Mouse (Mus musculus): ENCODE results near the gene Smarcd1. TPM values are rescaled to one million over a fixed set of nuclear protein-coding genes. Genes with fewer than 3 reads are reported as not detected.

Smarcd1 gene
- total and polyA plus RNA-seq, 3 experiments: 12.0 to 69.1 (median 43.3) TPM

DNA sequence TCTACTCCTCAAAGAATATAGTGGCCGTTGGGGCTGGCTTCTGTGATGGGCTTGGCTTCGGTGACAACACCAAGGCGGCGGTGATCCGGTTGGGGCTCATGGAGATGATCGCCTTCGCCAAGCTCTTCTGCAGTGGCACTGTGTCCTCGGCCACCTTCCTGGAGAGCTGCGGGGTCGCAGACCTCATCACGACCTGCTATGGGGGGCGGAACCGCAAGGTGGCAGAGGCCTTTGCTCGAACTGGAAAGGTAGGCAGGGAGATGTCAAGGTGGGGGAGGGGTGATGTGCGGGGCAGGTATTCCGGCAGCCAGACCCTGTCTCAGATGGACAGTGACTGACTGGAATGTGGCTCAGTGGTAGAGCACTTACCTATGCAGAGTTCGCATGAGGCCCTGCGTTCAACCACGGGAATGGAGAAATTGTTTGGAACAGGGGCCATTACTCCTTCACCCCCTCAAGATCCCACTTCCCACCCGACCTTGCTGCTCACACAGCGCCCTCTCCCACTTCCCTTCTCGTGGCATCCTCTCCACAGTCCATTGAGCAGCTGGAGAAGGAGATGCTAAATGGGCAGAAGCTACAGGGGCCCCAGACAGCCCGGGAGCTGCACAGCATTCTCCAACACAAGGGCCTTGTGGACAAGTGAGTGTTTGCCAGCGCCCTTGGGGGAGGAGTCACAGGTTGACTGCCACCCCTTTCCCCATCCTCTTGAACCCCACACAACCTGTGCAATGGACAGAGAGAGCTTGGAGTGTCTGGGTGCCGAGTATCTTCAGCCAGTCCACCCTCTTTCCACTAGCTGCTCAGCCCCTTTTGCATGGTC lies 20.2 kb downstream of the Smarcd1 start:
- no peak for TF ChIP-seq GATA1 (IDR thresholded peaks at IDR 0.05; ENCODE audit: borderline replicate concordance, low read length)
- TF ChIP-seq CTCF (IDR thresholded peaks at IDR 0.05; ENCODE audit: low read depth, low read length): no peak
- no peak for TF ChIP-seq TAL1 (conservative IDR thresholded peaks at IDR 0.05; ENCODE audit: low read depth, low read length)
- no peak for TF ChIP-seq POLR2AphosphoS5 (IDR thresholded peaks at IDR 0.05; ENCODE audit: insufficient replicate concordance, low read depth, low read length)
- no peak for TF ChIP-seq GATA2 (IDR thresholded peaks at IDR 0.05; ENCODE audit: borderline replicate concordance, low read depth, low read length)
- ATAC-seq (ENCODE audit: extremely low read depth, insufficient number of reproducible peaks, low FRiP score, poor library complexity, severe bottlenecking): no peak
- Histone ChIP-seq H3K4me1 (ENCODE audit: insufficient read depth, low read depth, low read length) (peaks cover 32% of the 10 kb centered on the region), H3K9me3 (replicated peaks) (no peaks in the 10 kb centered on the region), H3K36me3 (replicated peaks) (peaks cover 4% of the 10 kb centered on the region), H3K27me3 (ENCODE audit: insufficient read depth, low read length) (peaks cover 60% of the 10 kb centered on the region), H3K4me3 (ENCODE audit: low read depth, low read length) (no peak overlapping the region)
- no peak for DNase-seq (ENCODE audit: low spot score)

DNA sequence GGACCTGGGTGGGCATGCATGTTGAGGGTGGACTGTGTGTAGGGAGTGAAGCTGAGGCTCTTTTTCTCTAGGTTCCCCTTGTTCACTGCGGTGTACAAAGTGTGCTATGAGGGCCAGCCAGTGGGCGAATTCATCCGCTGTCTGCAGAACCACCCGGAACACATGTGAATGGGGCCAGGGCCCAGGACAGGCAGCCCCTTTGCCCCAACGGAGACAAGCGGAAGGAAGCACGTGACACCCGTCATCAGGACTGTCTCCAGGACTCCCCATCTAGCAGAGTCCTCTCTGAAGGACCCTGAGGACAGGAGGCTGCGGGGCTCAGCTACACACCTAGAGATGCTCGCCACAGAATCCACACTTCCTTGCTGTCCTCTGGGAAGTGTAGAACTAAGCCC lies 21.2 kb downstream of the Smarcd1 start:
- no peak overlapping the region for H3K4me3 ChIP-seq (ENCODE audit: low read depth, low read length)

GRCm38 (mm10) chr15:99723515-99724291 lies 21.8 kb downstream of the Smarcd1 start:
- DNase-seq (ENCODE audit: low spot score): no peak
- 0 out of 2 replicates have a peak, but pooled peaks cover under 1% of the 10 kb centered on the region for H3K9me3 ChIP-seq (replicated peaks)
- H3K27me3 ChIP-seq (ENCODE audit: insufficient read depth, low read length): peaks cover 45% of the 10 kb centered on the region
- no peak for ATAC-seq (ENCODE audit: extremely low read depth, insufficient number of reproducible peaks, low FRiP score, poor library complexity, severe bottlenecking)
- H3K4me3 ChIP-seq (ENCODE audit: low read depth, low read length): no peak overlapping the region
- peaks cover 19% of the 10 kb centered on the region for H3K36me3 ChIP-seq (replicated peaks)
- H3K4me1 ChIP-seq (ENCODE audit: insufficient read depth, low read depth, low read length): peaks cover 33% of the 10 kb centered on the region
- TF ChIP-seq GATA2 (IDR thresholded peaks at IDR 0.05; ENCODE audit: borderline replicate concordance, low read depth, low read length) (no peak), CTCF (IDR thresholded peaks at IDR 0.05; ENCODE audit: low read depth, low read length) (no peak), TAL1 (conservative IDR thresholded peaks at IDR 0.05; ENCODE audit: low read depth, low read length) (no peak), GATA1 (IDR thresholded peaks at IDR 0.05; ENCODE audit: borderline replicate concordance, low read length) (no peak), POLR2AphosphoS5 (IDR thresholded peaks at IDR 0.05; ENCODE audit: insufficient replicate concordance, low read depth, low read length) (no peak)

More for the DNA sequence above, 21.2 kb downstream of the Smarcd1 start:
- Histone ChIP-seq H3K9me3 (replicated peaks) (no peaks in the 10 kb centered on the region), H3K36me3 (replicated peaks) (peaks cover 13% of the 10 kb centered on the region), H3K27me3 (ENCODE audit: insufficient read depth, low read length) (peaks cover 51% of the 10 kb centered on the region), H3K4me1 (ENCODE audit: insufficient read depth, low read depth, low read length) (peaks cover 35% of the 10 kb centered on the region)
- no peak for TF ChIP-seq TAL1 (conservative IDR thresholded peaks at IDR 0.05; ENCODE audit: low read depth, low read length)
- TF ChIP-seq GATA2 (IDR thresholded peaks at IDR 0.05; ENCODE audit: borderline replicate concordance, low read depth, low read length): no peak
- no peak for TF ChIP-seq CTCF (IDR thresholded peaks at IDR 0.05; ENCODE audit: low read depth, low read length)
- TF ChIP-seq GATA1 (IDR thresholded peaks at IDR 0.05; ENCODE audit: borderline replicate concordance, low read length): no peak
- TF ChIP-seq POLR2AphosphoS5 (IDR thresholded peaks at IDR 0.05; ENCODE audit: insufficient replicate concordance, low read depth, low read length): no peak
- ATAC-seq (ENCODE audit: extremely low read depth, insufficient number of reproducible peaks, low FRiP score, poor library complexity, severe bottlenecking) (no peak), DNase-seq (ENCODE audit: low spot score) (no peak)

DNA sequence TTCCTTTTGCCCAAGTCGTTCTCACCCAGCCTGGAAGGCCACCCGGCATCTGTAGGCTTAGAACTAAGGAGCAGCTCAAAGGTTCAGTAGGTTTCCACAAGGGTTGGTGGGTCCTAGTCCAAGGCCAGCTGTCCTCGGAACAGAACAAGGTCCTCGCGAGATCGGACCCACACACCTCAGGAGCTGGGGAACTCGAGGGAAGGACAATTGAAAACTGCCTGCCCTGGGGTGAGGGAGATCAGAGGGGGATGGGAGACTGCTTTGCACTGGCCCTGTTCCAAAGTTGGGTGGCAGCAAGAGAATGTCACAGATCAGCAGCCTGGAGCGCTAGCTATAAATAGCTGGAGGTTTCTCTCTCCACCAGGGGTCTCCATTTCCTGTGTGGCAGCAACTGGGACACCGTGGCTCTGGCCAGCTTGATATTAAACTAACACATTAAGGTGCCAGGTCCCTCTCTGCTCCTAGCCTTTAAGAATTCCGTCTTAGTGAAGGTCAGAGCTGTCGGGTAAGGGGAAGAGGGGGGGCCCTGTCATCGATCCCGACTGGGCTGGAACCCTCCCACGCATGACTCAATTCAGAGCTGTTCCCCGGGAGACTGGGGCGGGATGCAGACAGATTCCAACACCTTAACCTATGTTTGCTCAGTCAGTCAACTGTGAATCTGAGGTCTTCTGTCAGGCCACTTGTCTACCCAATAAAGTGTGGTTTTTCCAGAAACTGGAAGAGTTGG lies 22.5 kb downstream of the Smarcd1 start:
- Histone ChIP-seq H3K27me3 (ENCODE audit: insufficient read depth, low read length) (peaks cover 38% of the 10 kb centered on the region), H3K4me1 (ENCODE audit: insufficient read depth, low read depth, low read length) (peaks cover 33% of the 10 kb centered on the region), H3K4me3 (ENCODE audit: low read depth, low read length) (peak overlapping the region; percentile 94; the same call in 1 of the 2 replicates), H3K9me3 (replicated peaks) (peaks cover 3% of the 10 kb centered on the region; the same call in 1 of the 2 replicates), H3K36me3 (replicated peaks) (peaks cover 25% of the 10 kb centered on the region)
- TF ChIP-seq POLR2AphosphoS5 (IDR thresholded peaks at IDR 0.05; ENCODE audit: insufficient replicate concordance, low read depth, low read length): no peak
- TF ChIP-seq CTCF (IDR thresholded peaks at IDR 0.05; ENCODE audit: low read depth, low read length): no peak; the same call in 1 of the 2 replicates
- no peak for TF ChIP-seq GATA2 (IDR thresholded peaks at IDR 0.05; ENCODE audit: borderline replicate concordance, low read depth, low read length)
- no peak for TF ChIP-seq TAL1 (conservative IDR thresholded peaks at IDR 0.05; ENCODE audit: low read depth, low read length)
- TF ChIP-seq GATA1 (IDR thresholded peaks at IDR 0.05; ENCODE audit: borderline replicate concordance, low read length): no peak
- DNase-seq (ENCODE audit: low spot score) (peak; percentile 70), ATAC-seq (ENCODE audit: extremely low read depth, insufficient number of reproducible peaks, low FRiP score, poor library complexity, severe bottlenecking) (no peak)

DNA sequence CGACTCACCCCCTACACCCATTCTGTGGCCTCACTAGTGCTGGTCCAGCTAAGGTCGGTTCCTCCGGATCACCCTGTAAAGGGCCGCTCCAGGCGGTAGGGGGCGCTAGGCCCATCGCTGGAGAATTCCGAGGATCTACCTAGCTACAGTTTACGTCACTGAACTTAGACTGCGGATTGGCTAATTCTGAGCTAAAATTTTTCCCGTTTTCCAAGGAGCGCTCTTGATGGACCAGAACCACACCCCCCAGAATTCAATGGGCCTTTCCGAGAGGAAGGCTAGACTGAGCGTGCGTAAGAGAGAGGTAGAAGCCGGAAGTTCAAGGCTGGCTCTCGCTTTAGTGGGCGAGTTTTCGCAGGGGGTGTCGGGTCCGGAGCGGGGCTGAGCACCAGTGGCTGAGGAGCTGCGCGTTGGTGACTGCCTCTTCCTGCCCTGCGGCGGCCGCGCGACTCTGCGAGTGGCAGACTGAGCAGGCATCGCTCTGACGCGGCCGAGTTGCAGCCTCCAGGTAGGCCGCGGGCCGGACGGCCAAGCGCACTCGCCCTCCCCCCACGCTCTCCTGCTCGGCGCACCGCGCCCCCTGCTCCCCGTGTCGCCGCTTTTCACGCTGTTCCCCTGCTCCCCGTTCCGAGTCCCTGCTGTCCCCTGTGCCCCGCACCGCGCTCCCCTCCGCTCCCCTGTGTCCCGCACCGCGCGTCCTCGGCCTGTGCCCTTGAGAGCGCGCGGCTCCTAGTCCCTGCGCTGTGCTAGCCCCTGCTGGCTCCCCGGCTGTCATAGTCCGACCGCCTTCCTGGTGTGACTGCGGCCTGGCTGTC lies 23.6 kb downstream of the Smarcd1 start, which contains the start of gene Cox14:
TSS of gene Cox14 (plus strand) at position 278 of the 815 bp plus-strand sequence.
- Histone ChIP-seq H3K4me3 (ENCODE audit: low read depth, low read length) (peak within 1 kb of the TSS; percentile 94), H3K27me3 (ENCODE audit: insufficient read depth, low read length) (peaks cover 27% of the 10 kb centered on the region), H3K9me3 (replicated peaks) (peaks cover 3% of the 10 kb centered on the region; the same call in 1 of the 2 replicates), H3K4me1 (ENCODE audit: insufficient read depth, low read depth, low read length) (peaks cover 33% of the 10 kb centered on the region), H3K36me3 (replicated peaks) (peaks cover 27% of the 10 kb centered on the region)
- peak; percentile 93 for DNase-seq (ENCODE audit: low spot score)
- TF ChIP-seq POLR2AphosphoS5 (IDR thresholded peaks at IDR 0.05; ENCODE audit: insufficient replicate concordance, low read depth, low read length): no peak
- TF ChIP-seq CTCF (IDR thresholded peaks at IDR 0.05; ENCODE audit: low read depth, low read length): peak; percentile 86
- peak; percentile 94 for ATAC-seq (ENCODE audit: extremely low read depth, insufficient number of reproducible peaks, low FRiP score, poor library complexity, severe bottlenecking)
